Mouse (Mus musculus): ENCODE results near the gene Spats2.

Spats2 gene

GRCm38 (mm10) chr15:99259167-99259729 is 133.5 kb downstream of the Spats2 start:
- no peak for DNase-seq (ENCODE audit: low spot score)

GRCm38 (mm10) chr15:99259730-99260252 is 134.1 kb downstream of the Spats2 start:
- DNase-seq (ENCODE audit: low spot score) = no peak

- no peak for DNase-seq (ENCODE audit: low spot score)
These were observed 137.0 kb downstream of the Spats2 start for GRCm38 (mm10) chr15:99262702-99263101.

Measured in left cerebral cortex, adult 11 months (tissue).